Mouse (Mus musculus): ENCODE measurements around the gene P2ry2.

The P2ry2 gene

DNA sequence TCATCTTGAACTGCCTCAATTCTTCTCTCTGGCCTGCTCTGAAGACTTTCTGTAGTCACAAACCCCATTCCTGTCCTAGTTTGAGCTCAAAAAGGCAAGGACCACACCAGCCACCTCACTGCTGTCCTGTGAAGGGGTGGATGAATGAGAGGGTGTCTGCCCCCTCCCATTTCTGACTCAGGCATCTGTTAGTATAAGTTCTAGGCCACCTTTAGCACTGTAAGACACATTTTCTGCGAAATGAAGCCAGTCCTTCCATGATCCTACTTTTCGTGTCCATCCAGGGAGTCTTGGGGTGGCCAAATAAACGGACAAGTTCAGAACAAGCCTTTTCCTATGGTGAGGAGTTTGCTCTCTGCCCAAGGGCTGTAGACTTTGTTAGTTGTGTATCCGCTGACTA, at the start of gene P2ry2:
Gene P2ry2, minus strand, starts transcription at position 326 of the 400 bp plus-strand sequence.
- no peak for DNase-seq (ENCODE audit: low spot score in 2 of 2)

DNA sequence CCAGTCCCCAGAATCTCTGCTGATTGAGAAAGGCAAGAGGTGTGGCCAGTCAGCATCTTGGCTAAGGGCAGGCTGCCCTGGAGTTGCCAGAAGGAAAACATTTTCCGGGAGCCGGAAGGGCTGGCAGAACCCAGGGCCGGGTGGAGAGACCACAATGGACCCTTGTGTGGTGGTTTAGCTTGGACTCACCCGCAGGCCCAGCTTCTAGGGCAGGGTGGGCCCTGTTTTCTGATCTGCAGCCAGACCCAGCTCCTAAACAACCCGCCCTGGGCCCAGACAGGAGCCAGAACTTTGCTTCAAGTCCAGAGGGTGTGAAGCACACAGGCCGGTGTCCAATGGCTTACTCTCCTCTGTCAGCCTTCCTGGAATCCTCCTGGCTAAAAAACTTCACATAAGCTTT, 49.6 kb upstream of the P2ry2 start:
- peak; percentile 15 to 27 for DNase-seq (ENCODE audit: low spot score in 2 of 2)

DNA sequence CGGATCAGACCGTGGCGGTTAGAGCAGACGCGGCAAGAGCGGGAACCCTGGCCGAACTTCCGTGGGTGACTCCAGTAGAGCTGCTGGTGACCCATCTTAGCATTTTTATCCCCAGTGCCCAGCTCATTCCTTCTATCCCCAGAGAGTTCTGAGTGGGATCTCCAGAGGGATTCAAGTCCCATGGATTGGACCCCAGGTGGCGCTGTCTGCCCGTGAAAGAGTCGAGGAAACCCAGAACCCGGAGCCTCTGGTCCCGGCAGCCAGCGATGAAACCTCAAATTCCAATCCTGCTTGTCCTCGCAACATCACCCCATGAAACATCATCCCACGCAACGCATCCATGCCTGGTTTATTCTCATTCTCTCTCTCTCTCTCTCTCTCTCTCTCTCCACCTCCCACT, 48.7 kb upstream of the P2ry2 start:
- peak; percentile 88 to 95 for DNase-seq (ENCODE audit: low spot score in 2 of 2)

DNA sequence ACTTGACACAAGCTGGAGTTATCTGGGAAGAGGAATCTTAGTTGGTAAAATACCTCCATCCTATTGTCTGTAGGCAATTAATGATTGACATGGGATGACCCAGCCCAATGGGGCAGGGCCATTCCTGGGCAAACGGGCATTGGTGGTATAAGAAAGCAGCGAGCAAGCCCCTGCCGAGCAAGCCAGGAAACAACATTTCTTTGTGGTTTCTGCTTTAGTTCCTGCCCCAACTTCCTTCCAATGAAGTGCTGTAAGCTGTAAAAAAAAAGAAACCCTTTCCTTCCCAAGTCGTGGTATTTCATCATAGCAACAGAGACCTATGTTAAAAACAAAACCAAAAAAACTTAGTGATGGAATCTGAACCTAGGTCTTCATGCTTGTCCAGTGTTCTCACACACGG, 47.8 kb upstream of the P2ry2 start:
- DNase-seq (ENCODE audit: low spot score in 2 of 2): no peak

DNA sequence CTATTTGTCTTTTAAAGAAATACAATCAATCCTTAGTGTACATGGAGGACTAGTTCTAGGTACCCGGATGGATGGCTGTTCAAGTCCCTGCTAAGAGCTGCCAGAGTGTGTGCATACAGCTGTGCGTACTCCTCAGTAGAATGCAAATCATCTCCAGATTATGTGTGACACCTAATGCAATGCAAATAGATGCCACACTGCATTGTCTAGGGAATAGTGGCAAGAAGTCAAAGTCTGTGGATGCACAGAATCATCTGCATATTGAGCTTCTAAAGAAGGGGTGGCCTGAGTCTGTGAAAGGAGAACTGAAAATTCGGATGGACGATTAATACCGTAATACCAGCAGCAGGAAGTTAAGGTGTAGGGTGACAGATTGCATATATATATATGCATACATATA, 46.5 kb upstream of the P2ry2 start:
- no peak for DNase-seq (ENCODE audit: low spot score in 2 of 2)

DNA sequence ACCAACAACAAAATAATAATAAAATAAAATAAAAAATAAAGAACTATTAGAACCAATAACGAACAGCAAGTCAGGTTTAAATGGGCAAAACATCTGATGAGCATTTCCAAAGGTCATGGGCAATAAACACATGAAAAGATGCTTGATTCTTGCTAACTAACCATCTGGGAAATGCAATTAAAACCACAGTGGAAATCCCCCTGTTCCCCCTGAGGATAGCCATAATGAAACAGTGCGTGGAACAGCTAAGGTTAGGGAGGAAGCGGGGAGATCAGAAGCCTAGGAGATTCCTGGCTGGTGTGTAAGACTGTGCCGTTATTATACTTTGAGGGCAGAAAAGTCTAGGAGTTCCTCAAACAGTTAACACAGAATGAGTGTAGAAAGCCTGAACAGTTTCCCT, 44.6 kb upstream of the P2ry2 start:
- no peak for DNase-seq (ENCODE audit: low spot score in 2 of 2)

DNA sequence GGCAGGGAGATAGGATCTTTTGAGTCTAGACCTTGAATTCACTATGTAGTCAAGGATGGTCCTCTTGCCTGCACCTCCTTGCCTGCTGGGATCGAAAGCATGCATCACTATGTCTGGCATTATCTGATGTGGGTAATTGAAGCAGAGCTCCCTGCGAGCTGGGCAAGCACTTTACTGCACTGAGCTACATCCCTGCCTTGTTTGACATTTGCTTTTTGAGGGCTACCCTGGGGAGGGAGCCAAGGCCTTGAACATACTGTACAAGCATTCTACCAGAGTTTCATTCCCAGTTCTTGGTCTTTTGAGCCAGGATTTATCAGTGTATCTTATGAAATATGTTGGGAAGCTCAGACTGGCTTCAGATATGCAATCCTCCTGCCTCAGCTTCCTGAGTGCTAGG, 40.5 kb upstream of the P2ry2 start:
- DNase-seq (ENCODE audit: low spot score in 2 of 2): no peak

DNA sequence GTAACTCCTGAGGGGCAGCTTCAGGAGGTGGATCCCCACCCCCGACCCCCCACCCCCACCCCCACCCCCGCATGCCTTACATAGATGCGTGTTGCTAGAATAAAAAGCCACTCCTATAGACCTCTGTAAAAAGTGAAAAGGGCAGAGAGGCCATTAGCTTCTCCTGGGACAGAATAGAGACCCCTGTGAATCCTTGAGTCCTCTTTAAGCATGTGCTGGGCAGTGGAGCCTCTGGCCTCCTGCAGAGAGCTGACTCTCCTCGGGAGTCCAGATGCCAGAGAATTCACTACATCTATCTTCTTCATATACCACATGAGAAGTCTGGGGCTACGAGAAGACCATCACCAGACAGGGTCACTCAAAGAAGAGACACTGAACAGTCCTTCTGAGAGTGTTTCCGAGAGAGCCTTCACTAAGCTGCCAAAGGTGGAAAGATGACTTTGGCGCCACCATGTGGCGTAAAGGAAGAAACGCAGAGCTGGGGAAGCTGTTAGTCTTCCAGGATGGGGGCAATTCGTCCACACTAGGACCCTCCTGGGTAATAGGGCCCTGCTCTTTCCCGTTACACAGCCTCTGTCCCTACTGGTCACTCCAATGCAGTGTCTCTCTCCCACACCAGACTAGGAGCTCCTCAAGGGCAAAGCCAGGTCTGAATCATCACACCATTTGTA, 39.0 kb upstream of the P2ry2 start:
- peak; percentile 61 to 64 for DNase-seq (ENCODE audit: low spot score in 2 of 2)

DNA sequence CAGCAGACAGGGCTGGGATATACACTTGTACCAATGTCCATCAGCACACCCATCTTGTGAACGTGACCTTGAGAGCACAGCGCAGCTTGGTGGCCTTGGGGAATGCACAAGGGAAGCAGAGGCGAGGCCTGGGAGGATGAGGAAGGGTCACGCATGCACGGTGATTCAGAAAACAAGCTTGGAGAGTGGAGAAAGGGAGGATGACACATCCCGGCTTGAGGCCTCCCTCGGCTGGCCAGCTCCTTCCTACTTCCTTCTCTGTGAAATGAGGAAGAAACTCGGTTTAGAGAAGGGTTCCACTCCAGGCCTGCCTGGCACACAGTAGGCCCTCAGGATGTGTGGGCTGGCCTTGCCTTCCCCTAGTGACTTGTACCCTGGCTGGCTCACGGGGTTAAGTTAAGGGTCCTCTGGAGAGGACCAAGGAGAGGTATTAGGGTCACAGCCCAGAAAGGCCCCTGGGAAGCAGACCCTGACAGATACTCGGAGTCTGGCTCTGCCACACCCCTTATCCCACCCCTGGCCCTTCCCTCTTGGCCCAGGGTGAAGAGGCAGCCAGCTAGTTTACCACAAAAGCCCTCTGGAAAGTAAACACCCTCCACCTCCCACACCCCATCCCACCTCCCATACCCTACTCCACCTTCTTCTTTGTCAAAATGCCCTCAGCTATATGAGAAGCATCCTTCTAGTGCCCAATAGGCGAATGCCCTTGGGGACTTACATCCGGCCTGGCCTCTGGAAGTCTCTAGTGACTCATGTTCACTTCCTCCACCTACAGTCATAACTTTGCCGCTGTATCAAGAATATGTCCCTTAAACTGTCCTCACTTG, 38.3 kb upstream of the P2ry2 start:
- no peak for DNase-seq (ENCODE audit: low spot score in 2 of 2)

DNA sequence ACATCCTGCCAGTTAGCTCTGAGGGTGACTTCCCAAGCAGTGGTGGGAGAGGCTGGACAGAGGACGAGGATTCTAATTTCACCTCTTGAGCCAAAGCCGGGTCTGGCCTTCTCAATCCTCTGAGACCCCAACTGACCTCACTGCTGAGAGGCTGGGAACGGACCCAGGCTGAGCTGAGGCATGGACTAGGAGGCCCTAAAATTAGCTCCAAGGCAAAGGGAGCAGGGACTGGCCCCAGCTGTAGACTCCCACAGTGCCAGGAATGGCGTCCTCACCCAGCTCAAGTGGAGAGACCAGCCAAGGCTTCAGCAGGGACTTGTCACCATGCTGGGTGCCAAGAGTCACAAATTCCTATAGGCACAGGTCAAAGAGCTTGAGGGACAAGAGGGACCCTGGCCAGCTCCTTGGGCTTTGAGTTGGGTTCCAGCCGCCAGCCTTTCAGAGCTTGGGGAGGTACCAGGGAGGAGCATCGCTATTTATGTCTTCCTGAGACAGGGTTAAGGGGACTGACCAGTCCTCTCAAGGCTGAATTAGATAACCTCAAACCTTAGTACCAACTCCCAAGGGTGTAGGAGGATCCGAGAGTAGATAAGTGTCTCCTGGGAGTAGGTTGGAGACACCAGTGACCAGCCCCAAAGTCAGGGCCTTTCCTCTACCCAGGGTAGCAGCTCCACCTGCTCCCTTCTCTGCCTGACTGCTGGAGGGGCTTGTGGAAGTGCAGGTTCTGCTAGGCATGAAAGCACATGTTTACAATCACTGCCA, 36.8 kb upstream of the P2ry2 start:
- no peak for DNase-seq (ENCODE audit: low spot score in 2 of 2)

DNA sequence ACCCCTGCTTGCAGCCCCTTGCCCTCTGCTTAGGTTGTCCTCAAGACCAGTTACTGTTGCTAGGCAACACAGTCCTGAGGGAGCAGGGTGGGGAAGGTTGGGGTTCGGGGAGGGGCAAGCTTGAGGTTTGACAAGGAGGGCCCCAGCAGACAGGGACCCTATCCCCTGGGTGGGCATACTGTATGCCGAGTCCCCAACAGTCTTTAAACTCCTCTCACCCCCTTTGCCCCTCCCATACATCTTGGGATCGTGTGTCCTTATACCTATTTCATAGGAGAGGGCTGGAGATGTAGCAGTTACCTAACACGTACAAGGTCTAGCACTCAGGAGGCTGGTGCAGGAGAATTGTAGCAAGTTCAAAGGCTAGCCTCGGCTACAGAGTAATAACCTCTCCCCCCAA, 35.6 kb upstream of the P2ry2 start:
- no peak for DNase-seq (ENCODE audit: low spot score in 2 of 2)

DNA sequence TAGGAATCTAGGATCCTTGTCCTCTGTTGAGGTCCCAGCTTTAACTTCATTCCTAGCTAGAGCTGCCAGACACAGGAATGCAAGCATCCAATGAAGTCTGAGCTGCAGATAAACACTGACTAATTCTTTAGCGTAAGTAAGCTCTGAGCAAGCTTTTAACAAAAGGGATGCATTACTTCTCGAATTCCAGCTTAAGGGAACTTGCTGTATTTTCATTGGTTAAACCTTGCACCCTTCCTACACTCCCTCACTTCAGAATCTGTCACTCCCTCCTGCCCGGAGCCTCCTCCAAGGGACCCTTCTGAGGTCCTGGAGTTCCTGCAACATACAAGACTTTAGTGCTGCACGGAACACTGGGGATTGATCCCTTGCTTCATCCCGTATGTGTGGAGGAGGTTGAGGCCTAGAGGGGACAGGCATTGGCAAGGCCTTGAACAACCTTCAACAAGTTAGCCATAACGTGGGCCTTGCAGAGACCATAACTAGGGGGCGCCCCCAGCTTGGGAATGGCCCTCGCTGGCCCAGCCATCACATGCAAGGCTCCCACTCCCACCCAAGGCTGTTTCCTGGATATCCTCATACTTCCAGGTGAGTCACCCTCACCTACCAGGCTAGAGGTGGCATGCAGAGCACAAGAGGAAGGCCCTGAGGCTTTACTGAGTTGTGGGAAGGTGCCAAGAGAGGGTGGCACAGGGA, 31.3 kb upstream of the P2ry2 start:
- DNase-seq (ENCODE audit: low spot score in 2 of 2): no peak

DNA sequence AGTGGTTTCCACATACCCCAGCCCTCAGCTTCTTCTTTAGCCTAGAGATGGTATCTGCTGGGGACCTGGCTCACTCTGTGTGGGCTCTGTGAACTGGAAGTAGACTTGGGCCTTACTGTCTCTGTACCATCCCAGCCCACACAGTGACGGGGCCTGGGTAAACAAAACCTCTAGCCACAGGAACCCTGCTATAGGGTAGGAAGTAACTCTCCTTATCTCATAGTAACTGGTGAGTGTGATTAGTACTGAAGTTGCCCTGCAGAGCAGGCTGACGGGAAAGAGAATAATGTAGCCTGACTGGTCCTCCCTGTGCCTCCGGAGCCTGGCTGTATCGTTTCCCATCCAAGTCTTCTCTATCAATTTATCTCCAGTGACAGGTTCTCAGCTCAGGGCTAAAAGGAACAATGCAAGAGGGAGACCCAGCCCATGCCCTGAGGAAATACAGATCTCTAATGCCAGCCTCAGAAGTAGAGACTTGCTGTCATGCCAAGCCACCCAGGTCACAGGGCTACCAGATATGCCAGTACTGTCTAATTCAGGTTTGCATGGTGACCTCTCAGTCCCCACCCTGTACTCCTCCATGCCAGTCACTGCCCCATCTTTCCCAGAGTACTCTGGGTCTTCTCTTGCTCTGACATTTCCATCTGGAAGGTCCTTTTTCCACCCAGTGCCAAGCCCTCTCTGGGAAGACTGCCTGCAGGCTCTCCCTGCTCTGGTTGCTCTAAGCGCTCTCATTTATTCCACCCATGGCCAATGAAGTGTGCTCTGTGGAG, 29.5 kb upstream of the P2ry2 start:
- no peak for DNase-seq (ENCODE audit: low spot score in 2 of 2)

DNA sequence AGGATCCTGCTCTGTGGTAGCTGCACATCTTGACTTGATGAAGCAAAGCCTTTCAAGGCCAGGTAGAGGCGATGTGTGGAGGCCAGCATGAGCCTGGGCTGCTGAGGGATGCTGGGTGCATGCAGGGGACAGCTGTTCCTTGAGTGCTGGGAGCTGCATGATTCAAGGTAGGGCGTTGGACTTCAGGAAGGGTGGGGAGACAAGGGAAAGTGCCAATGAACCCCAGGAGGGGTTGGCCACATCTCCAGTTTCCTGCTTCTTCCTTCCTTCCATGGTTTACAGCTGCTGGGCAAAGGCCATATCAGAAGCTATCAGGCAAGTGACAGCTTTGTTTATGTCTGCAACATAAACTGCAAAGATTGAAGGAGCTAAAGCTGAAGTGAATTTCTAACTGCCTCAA, 28.9 kb upstream of the P2ry2 start:
- no peak for DNase-seq (ENCODE audit: low spot score in 2 of 2)

DNA sequence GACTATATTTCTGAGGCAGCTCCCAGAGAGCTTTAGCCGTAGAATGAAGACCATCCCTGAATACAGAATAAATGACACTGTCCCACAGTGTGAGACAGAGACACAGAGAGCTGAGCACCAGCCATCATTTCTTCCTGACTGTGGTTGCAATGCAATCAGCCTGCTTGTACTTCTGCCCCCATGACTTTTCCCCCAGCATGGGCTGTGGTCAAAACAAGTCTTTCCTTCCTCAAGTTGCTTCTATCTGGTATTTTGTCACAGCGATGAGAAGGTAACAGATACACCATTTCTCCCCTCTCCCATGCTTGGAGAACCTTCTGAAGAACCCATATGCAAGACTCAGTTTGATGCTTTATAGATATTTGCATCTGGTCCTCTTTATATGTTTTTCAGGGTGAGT, 20.7 kb upstream of the P2ry2 start:
- no peak for DNase-seq (ENCODE audit: low spot score in 2 of 2)

DNA sequence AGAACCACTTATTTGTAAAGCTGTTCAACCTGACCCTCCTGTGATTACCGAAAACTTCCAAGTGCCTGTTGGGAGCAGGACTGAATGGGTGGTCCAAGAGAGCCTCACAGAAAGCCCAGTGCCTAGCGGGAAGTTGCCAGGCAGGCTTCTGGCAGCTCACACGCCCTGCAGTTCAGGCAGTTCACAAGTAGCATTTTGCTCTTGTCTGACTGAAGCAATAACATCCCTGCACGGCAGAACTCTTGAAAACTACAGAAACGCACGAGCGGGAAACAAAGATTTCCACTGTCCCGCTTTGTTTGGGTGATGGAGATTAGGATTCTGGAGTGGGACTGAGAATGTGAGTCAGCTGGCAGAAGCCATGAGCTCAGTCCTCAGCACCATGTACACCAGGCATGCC, 18.6 kb upstream of the P2ry2 start:
- no peak for DNase-seq (ENCODE audit: low spot score in 2 of 2)

DNA sequence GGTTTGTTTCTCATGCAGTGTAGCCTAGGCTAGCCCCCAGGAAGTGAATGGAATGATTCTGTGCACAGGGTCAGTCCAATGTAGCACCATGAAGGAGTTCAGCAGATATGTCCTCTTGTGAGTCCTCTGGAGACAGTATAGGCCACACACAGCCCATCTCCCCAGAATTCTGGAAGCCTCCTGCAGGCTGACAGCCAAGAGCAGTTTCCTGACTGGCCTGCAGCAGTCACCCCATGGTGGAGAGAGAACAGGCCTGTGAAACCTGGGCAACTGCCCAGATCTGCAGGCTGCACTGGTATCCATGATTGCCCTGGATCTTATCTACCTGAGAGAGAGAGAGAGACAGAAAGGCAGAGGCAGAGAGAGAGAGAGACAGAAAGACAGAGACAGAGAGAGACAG, 18.1 kb upstream of the P2ry2 start:
- DNase-seq (ENCODE audit: low spot score in 2 of 2): no peak

DNA sequence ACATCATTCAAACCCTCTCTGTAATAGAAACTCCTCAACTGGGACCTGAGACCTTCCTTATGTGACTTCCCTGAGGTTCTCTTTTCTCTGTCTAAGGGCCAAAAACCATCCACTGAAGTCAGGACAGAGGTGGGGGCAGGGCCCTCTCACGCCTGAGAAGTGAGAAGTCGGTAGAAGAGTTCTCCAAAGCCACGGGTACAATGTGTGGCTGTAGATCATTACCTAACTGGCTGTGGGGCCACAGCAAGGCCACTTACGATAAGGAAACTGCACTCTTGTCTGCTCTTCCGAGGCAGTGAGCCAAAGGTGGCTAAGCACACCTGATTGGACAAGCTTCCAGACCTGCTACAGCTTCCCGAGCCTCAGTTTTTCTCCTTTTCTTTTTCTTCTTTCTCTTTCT, 16.8 kb upstream of the P2ry2 start:
- no peak for DNase-seq (ENCODE audit: low spot score in 2 of 2)

DNA sequence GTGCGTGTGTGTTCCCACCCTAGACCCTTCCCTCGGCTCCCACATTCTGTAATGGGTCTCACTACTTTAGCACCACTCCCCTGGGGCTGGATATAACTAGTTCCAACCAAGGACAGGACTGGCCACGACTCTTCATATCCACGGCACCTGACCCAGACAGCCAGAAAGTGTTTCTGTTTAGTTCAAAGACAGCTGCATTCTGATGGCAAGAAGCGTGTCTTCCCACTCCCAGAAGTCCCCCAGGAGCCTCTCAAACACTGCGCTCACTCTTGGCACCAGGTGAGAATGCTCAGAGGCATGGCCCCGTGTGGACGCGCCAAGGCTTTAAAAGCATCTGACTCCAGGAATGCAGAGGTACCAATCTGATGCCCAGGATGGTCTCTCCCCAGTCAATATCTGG, 16.3 kb upstream of the P2ry2 start:
- DNase-seq (ENCODE audit: low spot score in 2 of 2): no peak

DNA sequence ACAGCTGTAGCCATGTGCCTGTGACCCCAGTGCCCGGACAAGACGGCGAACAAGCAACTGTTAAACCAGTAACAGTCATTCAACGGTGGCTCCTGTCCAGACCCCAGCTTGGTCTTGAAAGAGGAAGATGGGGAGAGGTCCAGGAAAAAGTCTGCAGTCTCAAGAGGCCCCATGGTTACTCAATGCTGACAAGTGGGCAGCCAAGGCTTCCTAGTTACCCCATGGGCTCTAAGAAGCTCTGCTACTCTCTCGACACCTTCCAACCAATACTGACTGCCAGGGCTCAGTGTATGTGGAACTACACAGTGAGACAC, 15.7 kb upstream of the P2ry2 start:
- DNase-seq (ENCODE audit: low spot score in 2 of 2): no peak

DNA sequence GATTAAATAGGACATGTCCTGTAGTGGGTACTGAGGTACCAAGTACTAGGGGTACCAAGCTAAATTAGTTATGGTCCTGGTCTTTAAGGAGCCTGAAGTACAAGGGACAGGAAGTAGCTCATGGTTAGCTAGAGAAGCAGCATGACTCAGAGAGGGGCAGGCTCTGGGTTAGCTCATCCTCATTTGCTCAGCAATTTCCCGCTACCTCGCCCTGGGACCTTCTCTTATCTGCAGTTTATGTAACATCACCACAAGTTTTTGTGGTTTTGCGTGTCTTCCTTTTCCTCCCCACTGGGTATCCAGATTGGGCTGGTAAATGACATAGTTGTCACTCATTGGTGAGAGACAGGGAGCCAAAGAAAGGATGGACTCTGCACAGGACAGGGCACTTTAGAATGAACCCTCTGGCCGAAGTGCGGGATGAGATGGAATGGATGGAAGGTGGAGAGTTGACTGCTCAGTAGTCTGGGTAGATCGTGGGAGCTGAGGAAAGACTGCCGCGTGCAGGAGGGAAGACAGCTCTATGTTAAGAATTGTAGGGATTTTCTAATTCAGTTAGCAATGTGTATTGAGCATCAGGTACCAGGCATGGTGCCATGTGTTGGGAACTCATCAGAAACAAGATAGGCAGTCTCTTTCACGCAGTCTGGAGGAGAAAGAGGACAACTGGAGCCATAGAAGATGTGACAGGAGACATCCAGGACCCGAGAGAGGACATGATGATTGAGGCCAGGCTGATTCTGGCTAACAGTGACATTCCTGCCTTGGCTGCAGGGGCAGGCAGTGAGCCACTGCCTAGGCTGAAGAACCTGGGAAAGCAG, 15.2 kb upstream of the P2ry2 start:
- DNase-seq (ENCODE audit: low spot score in 2 of 2): no peak
